Mouse (Mus musculus) megakaryocyte, embryonic 14.5 days (primary cell): Measurements from ENCODE around the gene Dnhd1. TPM values are rescaled to one million over a fixed set of nuclear protein-coding genes. Genes with fewer than 3 reads are reported as not detected.

Experiments used
- H3K27me3 ChIP-seq: replicated peaks from 2 replicates; pipeline ENCODE3; 2012; ENCODE audit warnings: inconsistent platforms
- H3K36me3 ChIP-seq: replicated peaks from 2 replicates; pipeline ENCODE3; 2012; ENCODE audit warnings: low read length, inconsistent platforms, mixed read lengths
- H3K4me1 ChIP-seq: 2 replicates; pipeline ENCODE4 v1.6.1; 2012; ENCODE audit warnings: inconsistent platforms
- H3K4me3 ChIP-seq: replicated peaks from 2 replicates; pipeline ENCODE3; 2012; ENCODE audit warnings: moderate library complexity, mild to moderate bottlenecking, inconsistent platforms
- H3K9me3 ChIP-seq: 2 replicates; pipeline ENCODE4 v1.6.1; 2012; ENCODE audit warnings: inconsistent platforms
- FLI1 ChIP-seq: IDR thresholded peaks from 2 replicates; pipeline ENCODE4 v1.6.1; 2012; ENCODE audit warnings: low read length, inconsistent platforms, mixed read lengths
- GATA1 ChIP-seq: IDR thresholded peaks from 3 replicates; pipeline ENCODE4 v1.6.1; 2012; ENCODE audit warnings: mixed read lengths, low read length, inconsistent platforms, borderline replicate concordance
- polyA plus RNA-seq: library from polyadenylated mRNA; stranded (reverse); fragments of >175 nt; gene quantifications from 2 replicates; pipeline ENCODE4 v1.2.3, GENCODE M21; 2012; ENCODE audit warnings: low replicate concordance; ENCODE audit not compliant: insufficient read depth

The Dnhd1 gene
- polyA plus RNA-seq, 1 experiment: 0.63 TPM

DNA sequence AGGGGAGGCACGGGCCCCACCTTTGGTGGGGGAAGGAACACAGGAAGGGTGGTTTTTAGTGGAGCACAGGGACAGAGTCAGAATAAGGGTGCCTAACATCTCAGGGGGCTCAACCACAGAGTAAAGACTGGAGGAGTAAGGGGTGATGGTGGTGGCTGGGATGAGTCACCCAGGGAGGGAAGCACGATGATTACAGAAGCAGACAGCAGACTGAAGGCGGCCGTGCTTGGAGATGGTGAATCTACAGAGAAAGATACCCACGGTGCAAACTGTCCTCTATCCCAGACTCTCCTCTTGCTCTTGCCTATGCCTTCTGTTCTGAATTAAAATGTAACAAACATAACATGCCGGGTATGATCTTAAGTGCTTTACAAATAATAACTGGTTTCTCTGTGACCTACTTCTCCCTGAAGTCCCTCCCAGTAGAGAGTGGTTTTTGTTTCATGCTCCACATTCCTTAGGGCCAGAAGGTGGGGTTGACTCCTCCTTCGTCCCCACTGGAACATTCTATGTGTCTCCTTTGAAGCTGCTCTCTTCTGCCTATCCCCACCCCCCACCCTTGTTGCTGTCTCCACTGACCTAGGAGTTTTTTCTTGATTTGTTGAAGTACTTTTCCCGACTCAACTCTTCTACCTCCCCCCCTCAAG is 28.9 kb upstream of the Dnhd1 start:
- Histone ChIP-seq H3K4me1 (peaks cover 4% of the 10 kb centered on the region; the same call in 1 of the 2 replicates), H3K4me3 (no peak overlapping the region), H3K36me3 (peaks cover 71% of the 10 kb centered on the region), H3K9me3 (no peaks in the 10 kb centered on the region), H3K27me3 (no peaks in the 10 kb centered on the region)
- TF ChIP-seq GATA1 (no peak), FLI1 (no peak)

DNA sequence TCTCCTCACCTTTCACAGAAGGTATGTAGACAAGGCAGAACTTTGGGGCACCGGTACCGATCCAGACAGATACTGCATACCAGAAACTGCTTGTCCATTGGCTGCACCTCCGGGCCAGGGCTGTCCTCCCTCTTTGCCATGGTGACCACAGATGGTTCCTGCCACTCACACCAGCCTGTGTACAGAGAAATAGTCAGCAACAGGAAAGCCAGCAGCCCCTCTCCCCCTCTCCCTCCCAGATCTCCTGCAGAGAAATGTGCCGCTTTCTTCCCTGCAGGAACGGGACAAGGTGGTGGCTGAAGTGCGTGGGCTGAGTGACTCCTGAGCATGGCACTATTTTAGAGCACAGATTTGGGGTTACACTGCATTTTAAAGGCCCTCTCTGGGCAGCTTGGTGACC is 25.2 kb upstream of the Dnhd1 start:
- peaks cover 36% of the 10 kb centered on the region for H3K36me3 ChIP-seq
- TF ChIP-seq GATA1: no peak
- TF ChIP-seq FLI1: no peak
- no peaks in the 10 kb centered on the region for H3K27me3 ChIP-seq
- H3K4me1 ChIP-seq: peaks cover 40% of the 10 kb centered on the region
- H3K9me3 ChIP-seq: no peaks in the 10 kb centered on the region
- no peak overlapping the region for H3K4me3 ChIP-seq

DNA sequence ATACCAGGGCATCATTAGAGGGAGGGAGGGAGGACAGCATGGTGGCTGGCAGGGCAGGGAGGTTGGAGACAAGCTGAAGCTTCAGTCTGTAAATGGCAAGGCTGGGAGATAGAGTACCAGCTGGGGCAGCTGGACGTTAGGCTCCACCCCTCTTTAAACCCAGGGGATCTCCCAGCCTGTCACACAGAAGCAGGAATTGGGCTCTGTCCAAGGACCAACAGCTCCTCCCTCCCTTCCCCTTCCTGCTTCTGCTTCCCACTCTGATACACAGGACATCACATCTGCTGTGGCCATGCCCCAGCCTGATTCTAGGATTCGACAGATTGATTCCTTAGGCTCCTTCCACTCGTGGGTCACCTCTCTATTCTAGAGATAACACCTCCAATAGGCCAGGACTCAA is 22.0 kb upstream of the Dnhd1 start:
- no peak for TF ChIP-seq FLI1
- no peak for TF ChIP-seq GATA1

DNA sequence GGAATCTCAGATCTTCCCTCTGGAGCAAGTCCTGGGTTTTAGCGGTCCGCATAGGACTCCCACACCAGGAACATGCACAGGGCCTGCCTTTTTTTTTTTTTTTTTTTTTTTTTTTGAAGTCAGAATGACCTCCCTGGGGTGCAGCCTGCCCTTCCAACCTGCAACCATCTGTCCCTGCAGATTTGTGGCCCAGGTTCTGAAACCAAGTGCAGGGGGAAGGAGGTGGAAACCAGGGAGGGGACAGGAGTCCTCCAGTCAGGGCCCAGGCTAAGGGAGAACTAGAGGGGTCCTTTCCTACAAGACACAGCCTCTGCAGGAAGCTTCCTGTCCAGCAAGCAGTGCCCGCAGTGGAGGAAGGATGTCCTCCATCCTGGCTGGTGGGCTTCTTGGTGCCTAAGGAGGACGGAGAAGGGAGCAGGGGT is 18.1 kb upstream of the Dnhd1 start:
- H3K4me1 ChIP-seq: peaks cover 59% of the 10 kb centered on the region
- peak overlapping the region; percentile 95 for H3K4me3 ChIP-seq
- H3K27me3 ChIP-seq: peaks cover 16% of the 10 kb centered on the region
- no peaks in the 10 kb centered on the region for H3K9me3 ChIP-seq
- H3K36me3 ChIP-seq: peaks cover 25% of the 10 kb centered on the region
- TF ChIP-seq FLI1 (no peak), GATA1 (no peak)

More for the DNA sequence above, 22.0 kb upstream of the Dnhd1 start:
- peaks cover 57% of the 10 kb centered on the region for H3K4me1 ChIP-seq
- no peaks in the 10 kb centered on the region for H3K9me3 ChIP-seq
- H3K27me3 ChIP-seq: peaks cover 16% of the 10 kb centered on the region
- peaks cover 16% of the 10 kb centered on the region for H3K36me3 ChIP-seq
- peak overlapping the region; percentile 48 for H3K4me3 ChIP-seq

DNA sequence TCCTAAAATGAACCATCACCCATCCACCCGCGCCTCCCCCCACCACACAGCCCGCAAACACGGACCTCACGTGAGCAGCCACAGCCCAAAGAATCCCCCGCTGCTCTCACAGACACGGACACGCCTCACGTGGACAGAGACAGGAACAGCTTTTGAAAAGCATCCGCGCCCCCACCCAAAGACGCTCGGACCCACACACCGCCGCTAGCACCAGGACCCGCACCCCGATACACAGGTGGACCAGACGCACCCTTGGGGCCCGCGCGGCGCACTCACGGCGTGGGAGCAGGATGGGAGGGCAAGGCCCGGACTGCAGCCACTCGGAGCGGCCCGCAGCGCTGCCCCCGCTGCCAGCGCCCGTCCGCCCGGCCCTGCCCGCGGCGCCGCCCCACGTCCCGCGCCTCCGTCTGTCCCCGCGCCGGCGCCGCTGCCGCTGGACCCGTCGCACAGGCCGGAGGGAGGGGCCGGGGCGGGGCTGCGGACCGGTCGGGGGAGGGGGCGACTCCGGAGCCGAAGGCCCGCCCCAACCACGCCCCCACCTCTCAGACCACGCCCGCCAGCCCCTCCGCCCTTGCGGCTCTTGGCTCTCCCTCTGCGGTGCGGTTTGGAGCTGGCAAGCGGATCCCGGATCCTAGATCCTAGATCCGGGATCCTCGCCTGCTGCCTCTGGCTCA is 17.4 kb upstream of the Dnhd1 start, which contains the start of gene Trim3:
Trim3 (minus strand) TSS at position 445 of the 674 bp plus-strand sequence.
- H3K27me3 ChIP-seq: peaks cover 16% of the 10 kb centered on the region
- H3K4me3 ChIP-seq: peak within 1 kb of the TSS; percentile 95
- peaks cover 55% of the 10 kb centered on the region for H3K4me1 ChIP-seq
- H3K36me3 ChIP-seq: peaks cover 32% of the 10 kb centered on the region
- H3K9me3 ChIP-seq: no peaks in the 10 kb centered on the region
- TF ChIP-seq FLI1 (no peak), GATA1 (no peak)

DNA sequence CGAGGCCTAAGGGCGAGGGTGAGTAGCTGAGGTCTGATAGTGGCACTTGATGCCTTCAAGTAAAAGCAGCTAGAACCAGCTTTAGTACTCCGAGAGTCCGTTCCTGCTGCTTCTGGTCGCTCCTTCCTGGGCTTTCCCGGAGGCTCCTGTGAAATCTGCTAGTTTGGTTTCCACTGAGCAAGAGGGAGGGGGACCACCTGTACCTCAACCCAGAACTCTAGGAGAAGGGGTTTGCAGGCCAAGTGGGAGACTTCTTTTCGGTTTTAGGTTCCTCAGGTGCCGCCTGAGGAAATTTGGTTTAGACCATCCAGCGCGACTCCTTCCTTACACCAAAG is 16.9 kb upstream of the Dnhd1 start:
- Histone ChIP-seq H3K4me1 (peaks cover 53% of the 10 kb centered on the region), H3K27me3 (peaks cover 16% of the 10 kb centered on the region), H3K4me3 (peak overlapping the region; percentile 95), H3K36me3 (peaks cover 37% of the 10 kb centered on the region), H3K9me3 (no peaks in the 10 kb centered on the region)
- no peak for TF ChIP-seq FLI1

DNA sequence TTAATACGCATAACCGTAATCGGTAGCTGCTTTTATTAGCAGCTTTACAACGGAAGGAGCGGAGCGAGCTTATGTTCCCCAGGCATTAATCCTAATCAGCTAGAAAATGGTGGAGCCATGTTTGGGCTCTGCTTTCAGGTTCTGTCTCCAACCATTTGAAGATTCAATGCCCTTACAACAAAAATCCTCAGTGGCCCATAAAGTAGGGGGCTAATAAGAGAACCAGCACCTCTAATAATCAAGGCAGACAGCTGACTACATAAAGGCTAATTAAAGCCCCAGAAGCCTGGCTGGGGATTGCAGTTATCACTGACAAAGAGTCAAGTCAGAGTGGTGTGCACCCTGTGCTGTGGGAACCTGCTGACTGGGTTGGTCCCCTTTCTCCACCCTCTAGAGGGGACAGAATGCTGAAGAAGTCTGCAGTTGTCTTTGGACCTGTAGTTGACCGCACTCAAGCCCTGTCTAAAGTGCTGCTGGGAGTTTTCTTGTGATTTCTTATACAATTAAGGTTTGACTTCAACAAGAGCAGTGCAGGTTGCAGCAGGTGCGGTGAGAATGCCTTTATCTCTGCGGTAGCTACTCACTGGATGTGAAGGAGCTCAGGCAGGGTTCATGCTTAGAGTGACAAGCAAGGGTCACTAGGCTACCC is 16.2 kb upstream of the Dnhd1 start:
- no peaks in the 10 kb centered on the region for H3K9me3 ChIP-seq
- H3K27me3 ChIP-seq: peaks cover 16% of the 10 kb centered on the region
- peak overlapping the region; percentile 95 for H3K4me3 ChIP-seq
- peaks cover 53% of the 10 kb centered on the region for H3K4me1 ChIP-seq
- peaks cover 39% of the 10 kb centered on the region for H3K36me3 ChIP-seq
- TF ChIP-seq FLI1 (no peak), GATA1 (no peak)

DNA sequence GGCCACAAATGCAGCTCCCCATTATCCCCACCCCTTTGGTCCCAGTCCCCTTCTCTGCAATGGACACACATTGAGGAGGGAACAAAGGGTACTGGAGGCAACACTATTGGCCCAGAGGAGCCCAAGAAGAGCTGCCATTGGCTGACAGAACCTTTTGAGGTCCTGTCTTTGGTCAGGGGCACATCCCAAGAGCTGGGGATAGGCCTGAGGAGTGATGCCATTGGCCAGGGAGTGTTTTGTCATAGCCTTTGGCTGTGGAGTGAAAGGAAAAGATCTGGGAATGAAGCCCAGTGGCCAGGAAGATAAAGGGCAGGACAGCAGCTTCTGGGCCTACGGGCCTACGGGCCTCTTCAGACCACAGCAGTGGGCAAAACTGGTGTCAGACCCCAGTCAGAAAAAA is 14.9 kb upstream of the Dnhd1 start:
- Histone ChIP-seq H3K4me1 (peaks cover 46% of the 10 kb centered on the region), H3K9me3 (no peaks in the 10 kb centered on the region), H3K27me3 (peaks cover 16% of the 10 kb centered on the region), H3K4me3 (no peak overlapping the region), H3K36me3 (peaks cover 39% of the 10 kb centered on the region)
- TF ChIP-seq FLI1 (no peak), GATA1 (no peak)

DNA sequence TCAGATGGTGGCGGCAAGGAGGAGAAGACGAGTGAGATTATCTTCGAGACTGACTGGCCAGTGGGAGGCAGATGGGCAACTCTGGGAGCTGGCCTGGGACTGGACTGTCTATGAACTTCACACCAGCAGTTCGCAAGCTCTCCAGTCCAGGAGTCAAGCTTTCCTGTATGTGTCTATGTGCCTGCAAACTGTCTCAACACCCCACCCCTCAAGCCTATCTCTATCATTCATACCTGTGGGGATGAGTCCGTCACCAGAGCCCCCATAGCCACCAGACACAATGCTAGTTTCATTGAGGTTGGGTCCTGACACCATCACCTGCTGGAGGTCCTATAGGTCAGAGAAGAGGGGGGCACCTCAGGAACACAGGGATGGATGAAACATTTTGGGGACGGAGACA is 11.9 kb upstream of the Dnhd1 start:
- TF ChIP-seq FLI1 (no peak), GATA1 (no peak)
- Histone ChIP-seq H3K27me3 (no peaks in the 10 kb centered on the region), H3K4me3 (no peak overlapping the region), H3K4me1 (peaks cover 60% of the 10 kb centered on the region), H3K36me3 (peaks cover 54% of the 10 kb centered on the region), H3K9me3 (no peaks in the 10 kb centered on the region)

DNA sequence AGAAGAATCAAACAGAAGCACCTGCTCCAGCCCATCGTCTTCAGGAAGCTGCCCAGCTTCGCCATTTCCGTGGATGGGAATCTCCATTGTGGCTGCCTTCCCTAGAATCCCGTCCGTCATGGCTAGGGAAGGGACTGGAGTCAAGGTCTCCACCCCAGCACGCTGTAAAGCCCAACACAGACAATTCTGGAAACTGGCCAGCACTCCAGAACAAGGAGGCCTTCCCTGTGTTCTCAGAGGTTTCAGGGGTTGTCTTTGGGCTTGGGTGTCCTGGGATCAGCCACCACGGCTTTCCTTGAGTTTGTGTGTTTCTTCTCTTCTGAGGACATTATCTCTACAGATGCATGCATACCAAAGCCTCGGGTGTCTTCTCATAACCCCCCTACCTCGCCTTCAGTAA is 11.3 kb upstream of the Dnhd1 start:
- TF ChIP-seq FLI1 (no peak), GATA1 (no peak)
- Histone ChIP-seq H3K9me3 (no peaks in the 10 kb centered on the region), H3K4me3 (peak overlapping the region; percentile 99), H3K27me3 (no peaks in the 10 kb centered on the region), H3K4me1 (peaks cover 60% of the 10 kb centered on the region), H3K36me3 (peaks cover 59% of the 10 kb centered on the region)
